Mouse (Mus musculus): ENCODE measurements at regions not wholly inside any gene's neighbourhood (a gene's known extent, or its start where the extent isn't known, plus 50 kb on each side); places are given as distances from the start of the nearest gene placed in this dataset.
A peak's percentile ranks its signal among the peaks of the same experiment; 100 is the strongest.

DNA sequence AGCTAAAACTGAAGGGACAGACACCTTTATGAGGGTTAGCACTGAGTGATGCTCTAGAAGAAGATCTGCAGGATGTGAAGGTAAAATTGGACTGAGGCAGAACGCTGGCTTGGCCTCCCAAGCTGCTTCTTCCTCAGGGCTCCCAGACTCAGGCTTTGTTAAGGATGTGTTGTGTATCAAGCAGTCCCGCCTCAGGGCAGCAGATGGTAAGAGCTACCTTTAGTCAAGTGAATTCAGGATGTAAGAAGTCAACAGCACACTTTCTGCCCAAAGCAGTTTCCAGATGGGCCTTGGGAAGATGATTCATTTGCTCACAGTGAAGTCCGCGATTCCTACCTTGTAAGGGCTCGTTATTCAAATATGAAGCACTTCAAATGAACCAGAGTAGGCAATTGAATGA lies 126.9 kb upstream of the Acsl4 start:
- no peak overlapping the region for H3K4me2 ChIP-seq (ENCODE audit: low read depth)
- no peaks in the 10 kb centered on the region for H3K9me3 ChIP-seq (ENCODE audit: low read length)
- no peak for ATAC-seq
- no peak overlapping the region for H3K4me3 ChIP-seq (ENCODE audit: low read depth, low read length)
- no peak for TF ChIP-seq CTCF (IDR thresholded peaks at IDR 0.05; ENCODE audit: low read depth)
- H3K4me1 ChIP-seq (ENCODE audit: insufficient read depth) = no peaks in the 10 kb centered on the region
- no peak for DNase-seq
- H3K36me3 ChIP-seq (ENCODE audit: insufficient read depth) = no peaks in the 10 kb centered on the region
- no peak overlapping the region for H3K9ac ChIP-seq
- no peaks in the 10 kb centered on the region for H3K27me3 ChIP-seq (ENCODE audit: insufficient read depth, low read length)
- no peak overlapping the region for H3K27ac ChIP-seq (ENCODE audit: low read depth, low read length)
- WGBS = 81% methylated on average over 5 of the region's 5 CpGs

DNA sequence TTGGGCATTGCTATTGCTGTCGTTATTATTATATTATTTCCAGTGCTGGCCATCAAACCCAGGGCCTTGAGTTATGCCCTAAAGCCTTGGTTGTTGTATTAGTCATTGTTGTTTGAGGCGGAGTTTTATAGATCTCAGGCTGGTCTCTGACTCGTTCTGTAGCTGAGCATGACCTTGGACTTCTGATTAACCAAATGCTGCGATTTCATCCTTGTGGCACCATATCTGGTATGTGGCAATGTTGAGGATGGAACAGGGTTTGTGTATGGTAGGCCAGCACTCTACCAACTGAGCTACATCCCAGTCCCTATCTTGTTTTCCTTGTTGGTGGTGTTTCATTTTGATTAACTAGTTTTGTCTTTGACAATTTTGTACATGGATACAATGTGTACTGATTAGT lies 130.7 kb upstream of the Acsl4 start:
- H3K27ac ChIP-seq (ENCODE audit: low read depth, low read length) = no peak overlapping the region
- ATAC-seq = no peak
- H3K36me3 ChIP-seq (ENCODE audit: insufficient read depth) = no peaks in the 10 kb centered on the region
- no peak for TF ChIP-seq CTCF (IDR thresholded peaks at IDR 0.05; ENCODE audit: low read depth)
- H3K4me1 ChIP-seq (ENCODE audit: insufficient read depth) = no peaks in the 10 kb centered on the region
- H3K9ac ChIP-seq = no peak overlapping the region
- no peak overlapping the region for H3K4me3 ChIP-seq (ENCODE audit: low read depth, low read length)
- 88% methylated on average over 4 of the region's 4 CpGs for WGBS
- H3K4me2 ChIP-seq (ENCODE audit: low read depth) = no peak overlapping the region
- H3K9me3 ChIP-seq (ENCODE audit: low read length) = no peaks in the 10 kb centered on the region
- no peaks in the 10 kb centered on the region for H3K27me3 ChIP-seq (ENCODE audit: insufficient read depth, low read length)
- no peak for DNase-seq

DNA sequence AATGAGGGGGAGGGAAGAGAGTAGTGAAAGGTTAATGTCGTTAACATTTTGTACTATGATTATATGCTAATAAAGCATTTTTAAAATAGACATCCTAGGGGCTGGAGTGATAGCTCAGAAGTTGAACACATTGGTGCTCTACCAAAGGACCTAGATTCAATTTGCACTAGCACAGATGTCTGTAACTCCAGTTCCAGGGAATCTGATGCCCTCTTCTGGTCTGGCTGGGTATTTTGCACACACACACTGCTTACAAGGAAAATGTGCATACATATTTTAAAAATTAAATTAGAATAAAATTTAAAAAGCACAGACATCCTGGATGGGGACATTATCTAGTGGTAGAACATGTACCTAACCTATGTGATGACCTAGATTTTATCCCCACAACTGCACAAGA lies 136.6 kb upstream of the Acsl4 start:
- DNase-seq (no peak), ATAC-seq (no peak)
- Histone ChIP-seq H3K27ac (ENCODE audit: low read depth, low read length) (no peak overlapping the region), H3K4me1 (ENCODE audit: insufficient read depth) (no peaks in the 10 kb centered on the region), H3K4me3 (ENCODE audit: low read depth, low read length) (no peak overlapping the region), H3K36me3 (ENCODE audit: insufficient read depth) (no peaks in the 10 kb centered on the region), H3K4me2 (ENCODE audit: low read depth) (no peak overlapping the region), H3K27me3 (ENCODE audit: insufficient read depth, low read length) (no peaks in the 10 kb centered on the region), H3K9ac (no peak overlapping the region), H3K9me3 (ENCODE audit: low read length) (no peaks in the 10 kb centered on the region)
- peak; percentile 51 for TF ChIP-seq CTCF (IDR thresholded peaks at IDR 0.05; ENCODE audit: low read depth)
- WGBS = 45% methylated on average over 1 of the region's 1 CpGs

DNA sequence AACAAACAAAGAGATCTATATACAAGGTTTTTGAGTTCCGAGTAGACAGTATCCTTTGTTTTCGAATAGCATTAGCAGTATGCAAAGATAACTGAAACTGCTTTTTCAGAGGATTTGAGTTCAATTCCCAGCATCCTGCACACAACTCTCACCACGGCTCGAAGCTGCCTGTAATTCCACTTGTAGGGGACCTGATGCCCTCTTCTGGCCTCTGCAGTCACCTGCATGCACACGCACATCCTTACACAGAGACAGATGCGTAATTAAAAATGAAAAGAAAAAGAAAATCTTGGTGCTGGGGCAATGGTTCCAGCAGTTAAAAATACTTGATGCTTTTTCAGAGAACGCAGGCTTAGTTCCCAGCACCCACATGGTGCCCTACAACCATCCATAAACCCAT lies 139.6 kb upstream of the Acsl4 start:
- TF ChIP-seq CTCF (IDR thresholded peaks at IDR 0.05; ENCODE audit: low read depth) = no peak
- Histone ChIP-seq H3K4me3 (ENCODE audit: low read depth, low read length) (no peak overlapping the region), H3K4me2 (ENCODE audit: low read depth) (no peak overlapping the region), H3K27ac (ENCODE audit: low read depth, low read length) (no peak overlapping the region), H3K9me3 (ENCODE audit: low read length) (no peaks in the 10 kb centered on the region), H3K27me3 (ENCODE audit: insufficient read depth, low read length) (no peaks in the 10 kb centered on the region), H3K36me3 (ENCODE audit: insufficient read depth) (no peaks in the 10 kb centered on the region), H3K4me1 (ENCODE audit: insufficient read depth) (no peaks in the 10 kb centered on the region), H3K9ac (no peak overlapping the region)
- 54% methylated on average over 7 of the region's 7 CpGs for WGBS
- DNase-seq (no peak), ATAC-seq (no peak)

DNA sequence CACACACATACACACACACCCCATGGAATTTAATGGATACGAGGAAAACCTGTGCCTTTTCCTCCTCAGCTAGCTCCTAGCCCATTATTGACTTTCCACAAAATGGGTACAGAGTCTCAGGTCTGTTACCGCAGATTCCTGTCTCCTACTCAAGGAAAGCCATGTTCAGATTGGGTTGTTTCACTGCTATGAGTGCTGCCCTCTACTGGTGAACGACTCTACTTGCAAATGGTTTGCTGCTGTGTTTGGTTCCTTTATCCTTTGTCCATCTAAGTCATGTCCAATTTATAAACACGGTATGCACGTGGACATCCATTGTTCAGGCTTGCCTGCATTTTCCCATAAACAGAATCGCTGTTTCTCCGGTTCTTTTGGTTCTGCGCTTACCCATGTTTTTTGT lies 144.4 kb upstream of the Acsl4 start:
- H3K27ac ChIP-seq (ENCODE audit: low read depth, low read length) = no peak overlapping the region
- no peaks in the 10 kb centered on the region for H3K4me1 ChIP-seq (ENCODE audit: insufficient read depth)
- no peaks in the 10 kb centered on the region for H3K9me3 ChIP-seq (ENCODE audit: low read length)
- ATAC-seq (no peak), DNase-seq (peak; percentile 40)
- H3K27me3 ChIP-seq (ENCODE audit: insufficient read depth, low read length) = no peaks in the 10 kb centered on the region
- TF ChIP-seq CTCF (IDR thresholded peaks at IDR 0.05; ENCODE audit: low read depth) = peak; percentile 72
- no peaks in the 10 kb centered on the region for H3K36me3 ChIP-seq (ENCODE audit: insufficient read depth)
- H3K9ac ChIP-seq = no peak overlapping the region
- H3K4me3 ChIP-seq (ENCODE audit: low read depth, low read length) = no peak overlapping the region
- 41% methylated on average over 8 of the region's 8 CpGs for WGBS
- H3K4me2 ChIP-seq (ENCODE audit: low read depth) = no peak overlapping the region

DNA sequence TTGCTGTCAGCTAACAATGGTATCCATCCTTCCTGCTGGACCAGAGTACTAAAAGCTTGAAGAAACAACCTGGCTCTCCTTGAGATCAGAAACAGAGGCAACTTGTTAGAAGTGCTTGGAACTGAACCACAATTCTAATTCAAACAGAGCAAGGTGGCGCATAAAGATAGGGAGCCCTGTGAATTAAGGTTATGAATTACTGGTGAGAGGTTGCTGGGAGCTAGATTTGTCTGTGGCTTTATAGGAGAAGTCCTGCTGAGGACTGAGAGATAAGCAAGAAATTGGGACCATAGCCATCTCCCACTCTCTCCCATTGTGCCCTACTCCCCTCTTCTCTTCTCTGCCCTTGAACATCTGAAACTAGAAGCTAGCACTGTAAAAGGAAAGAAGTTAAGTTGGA lies 145.2 kb upstream of the Acsl4 start:
- Histone ChIP-seq H3K36me3 (ENCODE audit: insufficient read depth) (no peaks in the 10 kb centered on the region), H3K4me2 (ENCODE audit: low read depth) (no peak overlapping the region), H3K9me3 (ENCODE audit: low read length) (no peaks in the 10 kb centered on the region), H3K4me3 (ENCODE audit: low read depth, low read length) (no peak overlapping the region), H3K9ac (no peak overlapping the region), H3K27me3 (ENCODE audit: insufficient read depth, low read length) (no peaks in the 10 kb centered on the region), H3K27ac (ENCODE audit: low read depth, low read length) (no peak overlapping the region), H3K4me1 (ENCODE audit: insufficient read depth) (no peaks in the 10 kb centered on the region)
- 96% methylated on average over 1 of the region's 1 CpGs for WGBS
- DNase-seq = no peak
- no peak for ATAC-seq
- no peak for TF ChIP-seq CTCF (IDR thresholded peaks at IDR 0.05; ENCODE audit: low read depth)

DNA sequence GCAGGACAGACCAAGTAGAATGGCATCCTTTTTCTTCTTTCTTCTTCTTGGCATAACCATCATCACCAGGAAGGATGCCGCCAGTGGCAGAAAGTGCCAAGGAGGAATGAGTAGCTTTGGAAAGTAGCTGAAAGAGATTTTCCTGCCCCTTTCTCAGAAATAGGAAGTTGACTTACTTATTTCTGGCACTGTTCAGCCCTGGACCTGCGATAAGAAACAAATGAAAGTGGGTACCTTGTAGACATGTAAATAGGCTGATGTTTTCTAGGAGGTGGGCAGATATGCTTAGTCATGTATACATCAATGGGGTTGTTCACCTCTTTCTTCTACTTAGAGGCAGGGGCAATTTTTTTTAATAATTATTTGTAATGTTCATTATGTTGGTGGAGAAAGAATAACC lies 145.3 kb upstream of the Tmem164 start:
- Histone ChIP-seq H3K27me3 (ENCODE audit: insufficient read depth, low read length) (no peaks in the 10 kb centered on the region), H3K9me3 (ENCODE audit: low read length) (no peaks in the 10 kb centered on the region), H3K4me2 (ENCODE audit: low read depth) (no peak overlapping the region), H3K4me1 (ENCODE audit: insufficient read depth) (no peaks in the 10 kb centered on the region), H3K36me3 (ENCODE audit: insufficient read depth) (no peaks in the 10 kb centered on the region), H3K9ac (no peak overlapping the region), H3K4me3 (ENCODE audit: low read depth, low read length) (no peak overlapping the region), H3K27ac (ENCODE audit: low read depth, low read length) (no peak overlapping the region)
- DNase-seq (no peak), ATAC-seq (no peak)
- no peak for TF ChIP-seq CTCF (IDR thresholded peaks at IDR 0.05; ENCODE audit: low read depth)
- 88% methylated on average over 2 of the region's 2 CpGs for WGBS
